Comparison of ENCODE assay signal across 12 mouse cellular contexts in genomic region chr5:57757436-57757898, GRCm38 (mm10). TPM values are rescaled to one million over a fixed set of nuclear protein-coding genes. Genes with fewer than 3 reads are reported as not detected.
DNase-seq lines count a peak whose midpoint lies in the region; ATAC-seq and TF ChIP-seq lines count a peak whose summit lies in the region.
"Had no signal": no experiment of that assay in that cellular context is flagged by ENCODE, and none has a peak within 500 bp of the region (broad histone marks: within the 10 kb centered on the region; RNA-seq: fewer than 3 reads in every experiment).

No protein-coding gene starts in this region.

- no peak overlapping the region for H3K27ac ChIP-seq in liver, postnatal 0 days (ENCODE audit: low read depth)
- H3K27ac ChIP-seq in embryonic facial prominence, embryonic 12.5 days = peak overlapping the region; percentile 37; the same call in 1 of the 2 replicates
- peak overlapping the region; percentile 67; the same call in 1 of the 2 replicates for H3K27ac ChIP-seq in liver, embryonic 12.5 days
- H3K27ac ChIP-seq: hindbrain, postnatal 0 days; macrophage had no signal

- no peak for TF ChIP-seq CTCF in liver, postnatal 0 days (IDR thresholded peaks at IDR 0.05; ENCODE audit: low read depth)

- no peak overlapping the region for H3K4me3 ChIP-seq in liver, postnatal 0 days (ENCODE audit: low read depth, low read length)
- no peak overlapping the region for H3K4me3 ChIP-seq in embryonic facial prominence, embryonic 12.5 days
- no peak overlapping the region for H3K4me3 ChIP-seq in liver, embryonic 12.5 days

- H3K4me1 ChIP-seq in liver, postnatal 0 days (ENCODE audit: insufficient read depth) = peaks cover 15% of the 10 kb centered on the region
- peaks cover 17% of the 10 kb centered on the region for H3K4me1 ChIP-seq in embryonic facial prominence, embryonic 12.5 days
- H3K4me1 ChIP-seq in liver, embryonic 12.5 days = peaks cover 43% of the 10 kb centered on the region

- 35% methylated on average over 4 of the region's 4 CpGs for WGBS in liver, postnatal 0 days (ENCODE audit: insufficient replicate concordance)
- WGBS in embryonic facial prominence, embryonic 12.5 days = 18% methylated on average over 4 of the region's 4 CpGs
- WGBS in liver, embryonic 12.5 days (ENCODE audit: insufficient replicate concordance) = 32% methylated on average over 4 of the region's 4 CpGs

- no peaks in the 10 kb centered on the region for H3K27me3 ChIP-seq in liver, postnatal 0 days (ENCODE audit: insufficient read depth, low read length)
- no peaks in the 10 kb centered on the region for H3K27me3 ChIP-seq in embryonic facial prominence, embryonic 12.5 days
- no peaks in the 10 kb centered on the region for H3K27me3 ChIP-seq in liver, embryonic 12.5 days (replicated peaks)

- H3K4me2 ChIP-seq in liver, postnatal 0 days (ENCODE audit: low read depth, low read length) = no peak overlapping the region
- no peak overlapping the region for H3K4me2 ChIP-seq in embryonic facial prominence, embryonic 12.5 days (replicated peaks)
- no peak overlapping the region; the same call in 1 of the 2 replicates for H3K4me2 ChIP-seq in liver, embryonic 12.5 days

- no peak for TF ChIP-seq EP300 in liver, postnatal 0 days (IDR thresholded peaks at IDR 0.05; ENCODE audit: low read depth)

- H3K9me3 ChIP-seq in liver, postnatal 0 days (ENCODE audit: low read length) = no peaks in the 10 kb centered on the region
- H3K9me3 ChIP-seq in embryonic facial prominence, embryonic 12.5 days = no peaks in the 10 kb centered on the region
- no peaks in the 10 kb centered on the region for H3K9me3 ChIP-seq in liver, embryonic 12.5 days (replicated peaks)

- no peak overlapping the region for H3K9ac ChIP-seq in liver, postnatal 0 days (replicated peaks)
- no peak overlapping the region for H3K9ac ChIP-seq in embryonic facial prominence, embryonic 12.5 days
- H3K9ac ChIP-seq in liver, embryonic 12.5 days = 0 out of 2 replicates have a peak overlapping the region, but pooled peaks have one; percentile 3
- H3K9ac ChIP-seq: forebrain, postnatal 0 days had no signal

- peak; percentile 17 for DNase-seq in embryo, embryonic 10 days (ENCODE audit: low spot score)
- DNase-seq in embryo, embryonic 10.5 days (ENCODE audit: low spot score) = no peak
- DNase-seq in liver = peak; percentile 17
- DNase-seq in liver, postnatal 0 days = no peak
- DNase-seq in left cerebral cortex, postnatal 10 days (ENCODE audit: extremely low spot score in 1 of 2, low spot score in 2 of 2) = no peak
- DNase-seq in kidney, adult 18-20 months = no peak
- DNase-seq: cerebellum, adult 18-20 months; forebrain, postnatal 0 days had no signal

- H3K36me3 ChIP-seq in liver, postnatal 0 days (replicated peaks; ENCODE audit: insufficient read depth, low read length) = no peaks in the 10 kb centered on the region
- no peaks in the 10 kb centered on the region for H3K36me3 ChIP-seq in embryonic facial prominence, embryonic 12.5 days
- H3K36me3 ChIP-seq in liver, embryonic 12.5 days = no peaks in the 10 kb centered on the region

- no peak for ATAC-seq in liver, postnatal 0 days
- no peak for ATAC-seq in embryonic facial prominence, embryonic 12.5 days (ENCODE audit: insufficient number of reproducible peaks, insufficient read depth, low FRiP score, low TSS enrichment)
- peak; percentile 62 for ATAC-seq in liver, embryonic 12.5 days
- ATAC-seq: forebrain, postnatal 0 days; hindbrain, postnatal 0 days had no signal

- intact Hi-C loops in left cerebral cortex, postnatal 10 days (cut with DNase I) = no loop called here

RNA-seq across cellular contexts. Expression of gene Pcdh7, which starts 39.7 kb away (rescaled TPM):
- 0.37 and 0.38 TPM in 2 replicates for polyA plus RNA-seq in liver, postnatal 0 days (2015; fragmentation: Nextera tagmentation; extraction: Ambion mirVana)
- polyA plus RNA-seq in embryonic facial prominence, embryonic 12.5 days (2016; fragmentation: Nextera tagmentation; extraction: Ambion mirVana) = 14.2 and 14.9 TPM in 2 replicates
- 2.2 and 2.4 TPM in 2 replicates for polyA plus RNA-seq in liver, embryonic 12.5 days (2016; fragmentation: Nextera tagmentation; extraction: Ambion mirVana)
- 100 to 1,000 TPM; 129 to 140 TPM for total RNA-seq in left cerebral cortex, postnatal 10 days (2021)

Comparison
In these comparisons a context has a peak if more than half of its experiments do, and no peak if none do; other contexts are left out.
1. DNase-seq: peak in embryo, embryonic 10 days (single experiment) and liver (single experiment); none in embryo, embryonic 10.5 days (single experiment), liver, postnatal 0 days (single experiment), left cerebral cortex, postnatal 10 days (0 of 2) and kidney, adult 18-20 months (single experiment).